Mouse (Mus musculus) myocyte (in vitro differentiated cells): ENCODE measurements around the gene Adgrv1. TPM values are rescaled to one million over a fixed set of nuclear protein-coding genes. Genes with fewer than 3 reads are reported as not detected.

Experiments
- H3K27me3 ChIP-seq: one replicate; pipeline ENCODE4 v1.6.1; 2011; ENCODE audit not compliant: control insufficient read depth, insufficient read depth, insufficient read length
- H3K36me3 ChIP-seq: one replicate; pipeline ENCODE4 v1.6.1; 2011; ENCODE audit not compliant: control insufficient read depth, insufficient read depth
- H3K4me2 ChIP-seq: one replicate; pipeline ENCODE4 v1.6.1; 2011; ENCODE audit warnings: low read depth, control low read depth
- H3K4me3 ChIP-seq: one replicate; pipeline ENCODE4 v1.5.1; 2011; ENCODE audit warnings: mild to moderate bottlenecking, control low read depth, moderate library complexity
- H3K79me2 ChIP-seq: one replicate; pipeline ENCODE4 v1.6.1; 2011; ENCODE audit not compliant: control insufficient read depth, insufficient read depth
- H3ac ChIP-seq: one replicate; pipeline ENCODE4 v1.6.1; 2011; ENCODE audit not compliant: control insufficient read depth, insufficient read length
- CEBPB ChIP-seq: IDR thresholded peaks from 2 replicates; pipeline ENCODE4 v1.6.1; 2011; ENCODE audit warnings: mild to moderate bottlenecking, moderate library complexity; ENCODE audit not compliant: poor library complexity, insufficient read depth, severe bottlenecking
- E2F4 ChIP-seq: IDR thresholded peaks from one replicate; pipeline ENCODE4 v1.6.1; 2011; ENCODE audit warnings: mild to moderate bottlenecking, control low read depth, moderate library complexity; ENCODE audit not compliant: insufficient read depth
- MAX ChIP-seq: IDR thresholded peaks from one replicate; pipeline ENCODE4 v1.6.1; 2011; ENCODE audit warnings: low read depth, mild to moderate bottlenecking, control low read depth
- MYOD1 ChIP-seq, 3 experiments: IDR thresholded peaks; one replicate each; pipeline ENCODE4 v1.6.1; 2011; ENCODE audit warnings: control low read depth in 2 of 3, low read depth in 2 of 3, mild to moderate bottlenecking in 2 of 3, moderate library complexity in 1 of 3; ENCODE audit not compliant: insufficient read length in 2 of 3, control insufficient read depth in 1 of 3
- MYOG ChIP-seq, 3 experiments: IDR thresholded peaks; one replicate each; pipeline ENCODE4 v1.6.1; 2011; ENCODE audit warnings: control low read depth in 2 of 3, low read depth in 2 of 3, mild to moderate bottlenecking in 2 of 3; ENCODE audit not compliant: insufficient read length in 2 of 3, control insufficient read depth in 1 of 3, insufficient read depth in 1 of 3
- POLR2A ChIP-seq: IDR thresholded peaks from one replicate; pipeline ENCODE4 v1.6.1; 2011; ENCODE audit warnings: low read depth, mild to moderate bottlenecking, control low read depth, moderate library complexity; ENCODE audit not compliant: insufficient read length
- POLR2AphosphoS2 ChIP-seq: IDR thresholded peaks from one replicate; pipeline ENCODE4 v1.6.1; 2011; ENCODE audit warnings: low read depth, control low read depth; ENCODE audit not compliant: insufficient read length
- REST ChIP-seq: IDR thresholded peaks from one replicate; pipeline ENCODE4 v1.6.1; 2011; ENCODE audit warnings: mild to moderate bottlenecking, control low read depth, moderate library complexity; ENCODE audit not compliant: insufficient read depth, insufficient read length
- SRF ChIP-seq: IDR thresholded peaks from one replicate; pipeline ENCODE4 v1.6.1; 2011; ENCODE audit warnings: low read depth; ENCODE audit not compliant: control insufficient read depth, insufficient read length
- TCF12 ChIP-seq: IDR thresholded peaks from one replicate; pipeline ENCODE4 v1.6.1; 2011; ENCODE audit warnings: mild to moderate bottlenecking, control low read depth; ENCODE audit not compliant: poor library complexity, insufficient read depth, severe bottlenecking
- TCF3 ChIP-seq: IDR thresholded peaks from one replicate; pipeline ENCODE4 v1.6.1; 2011; ENCODE audit warnings: low read depth, control low read depth; ENCODE audit not compliant: insufficient read length
- USF1 ChIP-seq: IDR thresholded peaks from one replicate; pipeline ENCODE4 v1.6.1; 2011; ENCODE audit warnings: low read depth, mild to moderate bottlenecking, control low read depth, moderate library complexity
- polyA plus RNA-seq: library from polyadenylated mRNA; unstranded; fragments of >200 nt; fragmentation: generic; extraction: Trizol; gene quantifications from one replicate; pipeline ENCODE4 v1.2.1, GENCODE M21; 2012; ENCODE audit warnings: missing spikeins

Gene Adgrv1
- polyA plus RNA-seq, 1 experiment = 0.04 TPM

DNA sequence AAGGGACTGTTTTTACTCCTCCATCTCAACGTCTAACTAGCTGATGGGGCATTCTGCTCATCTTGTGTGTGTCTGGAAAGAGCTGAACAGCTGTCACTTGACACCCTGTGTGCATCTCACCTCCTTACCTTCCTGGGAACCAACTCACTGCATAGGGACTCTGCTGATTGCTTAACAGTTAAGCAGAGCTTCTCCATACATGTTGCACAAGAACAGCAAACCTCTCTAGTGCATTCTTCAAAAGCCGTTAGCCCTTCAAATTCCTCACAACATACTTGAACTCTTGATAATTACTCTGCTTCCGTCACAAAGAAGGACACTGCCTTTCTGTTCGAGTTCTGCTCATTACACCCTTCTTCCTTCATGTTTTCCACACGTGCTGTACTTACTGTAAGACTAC, 525.5 kb downstream of the Adgrv1 start:
- H3K27me3 ChIP-seq = no peaks in the 10 kb centered on the region
- no peak overlapping the region for H3K4me3 ChIP-seq
- no peak for TF ChIP-seq CEBPB
- no peak for TF ChIP-seq POLR2A
- TF ChIP-seq TCF12 = no peak
- TF ChIP-seq SRF = no peak
- no peak overlapping the region for H3ac ChIP-seq
- no peaks in the 10 kb centered on the region for H3K36me3 ChIP-seq
- no peak overlapping the region for H3K4me2 ChIP-seq
- no peaks in the 10 kb centered on the region for H3K79me2 ChIP-seq

GRCm38 (mm10) chr13:81103794-81104193, 529.2 kb downstream of the Adgrv1 start:
- Histone ChIP-seq H3K4me3 (no peak overlapping the region), H3K36me3 (no peaks in the 10 kb centered on the region), H3K27me3 (no peaks in the 10 kb centered on the region), H3K4me2 (no peak overlapping the region), H3ac (no peak overlapping the region), H3K79me2 (no peaks in the 10 kb centered on the region)
- TF ChIP-seq REST = no peak
- no peak for TF ChIP-seq USF1
- TF ChIP-seq MYOD1 (IDR thresholded peaks at IDR 0.05; ENCODE audit: control insufficient read depth in 1 of 3, insufficient read length in 2 of 3, low read depth in 2 of 3) = no peak
- TF ChIP-seq SRF = no peak
- no peak for TF ChIP-seq TCF3
- no peak for TF ChIP-seq MAX
- TF ChIP-seq CEBPB = peak; percentile 67; the same call in 1 of the 2 replicates
- TF ChIP-seq TCF12 = no peak
- TF ChIP-seq POLR2AphosphoS2 = no peak

DNA sequence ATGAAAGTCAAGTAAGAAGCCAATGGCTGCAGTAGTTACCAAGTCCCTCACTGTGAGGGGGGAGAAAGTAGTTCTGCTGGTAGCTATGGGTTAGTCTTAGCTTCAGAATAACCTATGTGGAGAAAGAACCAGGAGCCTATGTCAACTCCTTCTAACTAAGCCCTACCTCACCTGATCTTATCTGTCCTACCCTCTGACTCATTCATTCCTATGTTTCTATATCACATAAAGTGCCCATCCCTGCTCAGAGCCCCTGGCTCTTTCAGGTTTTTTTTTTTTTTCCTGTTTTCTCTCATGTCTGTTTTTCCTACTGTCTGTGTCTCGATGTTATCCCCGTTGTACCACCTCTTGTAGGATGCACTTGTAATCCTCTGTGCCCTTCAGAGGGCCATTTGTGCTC, 536.5 kb downstream of the Adgrv1 start:
- Histone ChIP-seq H3K4me2 (no peak overlapping the region), H3ac (no peak overlapping the region), H3K79me2 (no peaks in the 10 kb centered on the region), H3K27me3 (no peaks in the 10 kb centered on the region), H3K36me3 (no peaks in the 10 kb centered on the region), H3K4me3 (no peak overlapping the region)
- no peak for TF ChIP-seq CEBPB
- no peak for TF ChIP-seq POLR2AphosphoS2

DNA sequence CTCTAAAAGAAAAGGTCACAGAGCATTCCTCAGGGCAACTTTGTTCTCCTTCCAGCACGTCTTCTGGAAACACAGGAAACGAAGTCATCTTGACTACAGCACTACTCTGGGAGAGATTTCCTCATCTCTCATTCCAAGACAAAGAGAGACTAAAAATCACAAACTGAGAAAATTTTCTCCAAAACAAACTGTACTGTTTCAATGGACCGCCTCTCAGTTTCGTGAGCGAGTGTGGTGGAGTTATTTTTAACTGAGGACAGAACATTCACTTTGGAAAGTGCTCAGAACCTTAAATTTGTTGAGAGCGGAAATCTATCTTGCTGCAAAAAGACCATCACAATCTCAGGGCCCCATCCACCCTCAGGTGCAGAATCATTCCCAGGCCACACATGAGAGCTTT, 538.4 kb downstream of the Adgrv1 start:
- Histone ChIP-seq H3K4me3 (no peak overlapping the region), H3K4me2 (no peak overlapping the region), H3K36me3 (no peaks in the 10 kb centered on the region), H3ac (no peak overlapping the region), H3K79me2 (no peaks in the 10 kb centered on the region), H3K27me3 (no peaks in the 10 kb centered on the region)
- no peak for TF ChIP-seq E2F4
- no peak for TF ChIP-seq REST
- TF ChIP-seq POLR2A = no peak
- no peak for TF ChIP-seq TCF3
- no peak for TF ChIP-seq MYOD1 (IDR thresholded peaks at IDR 0.05; ENCODE audit: control insufficient read depth in 1 of 3, insufficient read length in 2 of 3, low read depth in 2 of 3)
- TF ChIP-seq POLR2AphosphoS2 = no peak
- TF ChIP-seq USF1 = no peak
- no peak for TF ChIP-seq TCF12
- TF ChIP-seq SRF = no peak
- no peak for TF ChIP-seq CEBPB
- no peak for TF ChIP-seq MAX
- no peak for TF ChIP-seq MYOG (IDR thresholded peaks at IDR 0.05; ENCODE audit: control insufficient read depth in 1 of 3, insufficient read depth in 1 of 3, insufficient read length in 2 of 3, low read depth in 2 of 3)

DNA sequence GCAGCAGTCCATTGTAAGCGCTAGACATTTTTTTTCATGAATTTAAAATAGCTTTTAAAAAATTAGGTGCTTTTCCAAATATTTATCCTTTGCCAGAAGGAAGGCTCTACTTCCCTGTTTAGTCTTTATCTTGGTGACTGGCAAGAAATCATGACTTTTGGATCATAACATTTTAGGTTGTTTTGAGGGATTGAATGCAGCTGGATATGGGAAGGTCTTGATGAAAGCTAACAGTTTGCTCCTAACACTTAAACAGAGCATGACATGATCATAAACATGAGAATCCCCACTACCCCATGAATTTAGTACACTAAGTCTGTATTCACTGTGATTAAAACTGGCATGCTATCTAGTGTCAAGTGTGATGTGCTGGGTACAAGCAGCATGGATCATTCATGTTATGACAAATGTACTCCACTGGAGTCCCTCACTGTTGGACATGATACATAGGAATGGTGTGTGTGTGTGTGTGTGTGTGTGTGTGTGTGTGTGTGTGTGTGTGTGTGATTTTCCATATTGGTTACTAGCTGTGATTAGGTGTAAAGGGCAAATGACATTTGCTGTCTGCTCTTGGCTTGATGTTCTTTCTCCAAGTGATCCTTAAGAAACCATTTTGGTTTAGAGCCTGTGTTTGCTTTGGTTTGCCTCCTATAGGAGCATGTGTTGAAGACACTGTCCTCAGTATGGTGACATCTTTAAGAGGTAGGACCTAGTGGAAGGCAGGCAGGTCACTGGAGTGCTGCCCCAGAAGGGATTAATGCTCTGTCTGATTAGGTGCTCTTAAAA, 542.7 kb downstream of the Adgrv1 start:
- Histone ChIP-seq H3K79me2 (no peaks in the 10 kb centered on the region), H3K4me2 (no peak overlapping the region), H3K27me3 (no peaks in the 10 kb centered on the region), H3K4me3 (no peak overlapping the region), H3ac (no peak overlapping the region), H3K36me3 (no peaks in the 10 kb centered on the region)
- TF ChIP-seq USF1 (no peak), POLR2AphosphoS2 (no peak), E2F4 (no peak), MYOD1 (IDR thresholded peaks at IDR 0.05; ENCODE audit: control insufficient read depth in 1 of 3, insufficient read length in 2 of 3, low read depth in 2 of 3) (no peak), TCF12 (no peak), TCF3 (no peak), SRF (no peak), MYOG (IDR thresholded peaks at IDR 0.05; ENCODE audit: control insufficient read depth in 1 of 3, insufficient read depth in 1 of 3, insufficient read length in 2 of 3, low read depth in 2 of 3) (no peak), CEBPB (no peak), REST (no peak)
